8 mouse cellular contexts compared by ENCODE assay signal in the genomic region with DNA sequence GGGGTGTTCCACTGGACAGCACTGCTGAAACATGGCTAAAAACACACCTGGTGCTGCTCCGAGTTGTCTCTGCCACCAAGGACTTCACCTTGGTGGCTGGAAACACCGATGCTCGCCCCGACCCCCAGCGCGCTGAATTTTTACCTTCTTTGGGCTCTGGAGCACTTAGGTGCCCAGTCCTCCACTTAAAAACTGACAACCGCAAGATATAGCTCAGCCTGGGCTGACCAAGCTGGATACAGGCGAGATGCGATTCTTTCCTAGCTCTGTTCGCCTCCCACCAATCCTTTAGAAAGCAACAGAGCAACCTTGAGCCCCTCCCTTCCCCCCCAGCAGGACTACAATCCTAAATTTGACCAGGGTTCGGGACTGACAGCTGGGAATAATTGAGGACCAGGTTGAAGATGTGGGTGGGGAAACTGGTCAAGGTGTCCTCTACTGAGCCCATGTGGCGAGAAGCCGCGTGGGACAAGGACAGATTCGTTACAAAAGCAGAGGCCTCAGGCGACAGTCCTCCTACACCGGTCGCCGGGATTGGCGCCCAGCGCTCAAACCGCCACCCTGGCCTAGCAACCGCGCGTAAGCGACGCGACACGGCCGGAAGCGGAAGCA. TPM values are rescaled to one million over a fixed set of nuclear protein-coding genes. Genes with fewer than 3 reads are reported as not detected.
DNase-seq lines count a peak whose midpoint lies in the region; ATAC-seq and TF ChIP-seq lines count a peak whose summit lies in the region.

No protein-coding gene starts in this region.

- TF ChIP-seq CTCF in embryonic fibroblast, embryonic 13.5 days (IDR thresholded peaks at IDR 0.05; ENCODE audit: borderline replicate concordance, insufficient read depth, low read length): no peak

- no peaks in the 10 kb centered on the region for H3K36me3 ChIP-seq in neural tube, embryonic 11.5 days (ENCODE audit: control insufficient read depth, insufficient read depth, low read length)
- no peaks in the 10 kb centered on the region for H3K36me3 ChIP-seq in myocyte (ENCODE audit: control insufficient read depth, insufficient read depth)

- H3K27ac ChIP-seq in neural tube, embryonic 11.5 days (ENCODE audit: low read depth, low read length): peak overlapping the region; percentile 78; the same call in 1 of the 2 replicates
- peak overlapping the region; percentile 97 for H3K27ac ChIP-seq in embryonic fibroblast, embryonic 13.5 days (ENCODE audit: insufficient read depth, low read length)

- peak overlapping the region; percentile 58 for H3K9ac ChIP-seq in neural tube, embryonic 11.5 days (ENCODE audit: low read length)

- TF ChIP-seq POLR2A in embryonic fibroblast, embryonic 13.5 days (IDR thresholded peaks at IDR 0.05; ENCODE audit: low read depth, low read length): no peak
- no peak for TF ChIP-seq POLR2A in myocyte (IDR thresholded peaks at IDR 0.05; ENCODE audit: insufficient read length, low read depth)

- 5% methylated on average over 29 of the region's 31 CpGs for WGBS in neural tube, embryonic 11.5 days

- peaks cover 5% of the 10 kb centered on the region for H3K79me2 ChIP-seq in myocyte (ENCODE audit: control insufficient read depth, insufficient read depth)

- peak overlapping the region; percentile 49 for H3K4me2 ChIP-seq in neural tube, embryonic 11.5 days (ENCODE audit: low read depth)
- H3K4me2 ChIP-seq in myocyte (ENCODE audit: low read depth): peak overlapping the region; percentile 82

- no peaks in the 10 kb centered on the region for H3K9me3 ChIP-seq in neural tube, embryonic 11.5 days (ENCODE audit: control insufficient read depth, low read length)

- ATAC-seq in frontal cortex, adult (ENCODE audit: low TSS enrichment): peak; percentile 89; the same call in 1 of the 2 replicates
- no peak; the same call in 1 of the 2 replicates for ATAC-seq in neural tube, embryonic 11.5 days (ENCODE audit: insufficient read depth, low FRiP score, low TSS enrichment)
- no peak for ATAC-seq in megakaryocyte progenitor cell, adult 5-6 weeks (replicated peaks; ENCODE audit: poor library complexity)

- no peak for DNase-seq in frontal cortex, postnatal 36 days (ENCODE audit: low spot score in 2 of 2)
- DNase-seq in neural tube, embryonic 11.5 days (ENCODE audit: low spot score): no peak
- no peak for DNase-seq in neural tube, embryonic 10.5 days (ENCODE audit: extremely low spot score, low spot score)
- peak; percentile 88 for DNase-seq in kidney, postnatal 14 days

- H3K4me3 ChIP-seq in neural tube, embryonic 11.5 days (ENCODE audit: low read depth, low read length): peak overlapping the region; percentile 40
- H3K4me3 ChIP-seq in embryonic fibroblast, embryonic 13.5 days (ENCODE audit: insufficient read depth, low read length): peak overlapping the region; percentile 71
- H3K4me3 ChIP-seq in myocyte: peak overlapping the region; percentile 64

- no peaks in the 10 kb centered on the region for H3K27me3 ChIP-seq in neural tube, embryonic 11.5 days (ENCODE audit: control insufficient read depth, insufficient read depth, low read length)
- no peaks in the 10 kb centered on the region for H3K27me3 ChIP-seq in myocyte (ENCODE audit: control insufficient read depth, insufficient read depth, insufficient read length)

- no peaks in the 10 kb centered on the region for H3K4me1 ChIP-seq in neural tube, embryonic 11.5 days (ENCODE audit: control insufficient read depth, insufficient read depth, low read length)
- no peaks in the 10 kb centered on the region for H3K4me1 ChIP-seq in embryonic fibroblast, embryonic 13.5 days (ENCODE audit: control insufficient read depth, insufficient read depth, low read length)

- peak overlapping the region; percentile 9 for H3ac ChIP-seq in myocyte (ENCODE audit: control insufficient read depth, insufficient read length)

TF ChIP-seq in myocyte, 11 proteins besides CTCF, POLR2A, EP300 and RAD21:
- peak; percentile 75 for TF ChIP-seq E2F4 (IDR thresholded peaks at IDR 0.05; ENCODE audit: insufficient read depth)
- no peak for TF ChIP-seq MAX (IDR thresholded peaks at IDR 0.05; ENCODE audit: low read depth)
- TF ChIP-seq REST (IDR thresholded peaks at IDR 0.05; ENCODE audit: insufficient read depth, insufficient read length): no peak
- no peak for TF ChIP-seq USF1 (IDR thresholded peaks at IDR 0.05; ENCODE audit: low read depth)
- TF ChIP-seq POLR2AphosphoS2 (IDR thresholded peaks at IDR 0.05; ENCODE audit: insufficient read length, low read depth): no peak
- no peak for TF ChIP-seq MYOD1 (IDR thresholded peaks at IDR 0.05; ENCODE audit: control insufficient read depth in 1 of 3, insufficient read length in 2 of 3, low read depth in 2 of 3)
- TF ChIP-seq TCF12 (IDR thresholded peaks at IDR 0.05; ENCODE audit: insufficient read depth, poor library complexity, severe bottlenecking): no peak
- TF ChIP-seq CEBPB (IDR thresholded peaks at IDR 0.05; ENCODE audit: insufficient read depth, poor library complexity, severe bottlenecking): no peak
- TF ChIP-seq SRF (IDR thresholded peaks at IDR 0.05; ENCODE audit: control insufficient read depth, insufficient read length, low read depth): no peak

RNA-seq across cellular contexts. Expression of a gene that starts 0.7 kb away (rescaled TPM):
- polyA plus RNA-seq in neural tube, embryonic 11.5 days (2014; fragmentation: Nextera tagmentation; extraction: Ambion mirVana): 34.9 and 36.3 TPM in 2 replicates
- polyA plus RNA-seq in embryonic fibroblast, embryonic 13.5 days (2011; ENCODE audit: insufficient read length, low read depth, missing spikeins): 47.3 and 61.7 TPM in 2 replicates
- polyA plus RNA-seq in myocyte (2012; fragmentation: generic; extraction: Trizol): 12.8 TPM
- total RNA-seq in megakaryocyte progenitor cell, adult 5-6 weeks (2015): 80.0 and 81.5 TPM in 2 replicates
- total RNA-seq in megakaryocyte progenitor cell, adult 5-6 weeks (2017): 99.9 and 104 TPM in 2 replicates
